Mouse (Mus musculus): ENCODE measurements around the gene Olfr1340. TPM values are rescaled to one million over a fixed set of nuclear protein-coding genes. Genes with fewer than 3 reads are reported as not detected.

Gene Olfr1340
- total RNA-seq, 1 experiment, result not detected

DNA sequence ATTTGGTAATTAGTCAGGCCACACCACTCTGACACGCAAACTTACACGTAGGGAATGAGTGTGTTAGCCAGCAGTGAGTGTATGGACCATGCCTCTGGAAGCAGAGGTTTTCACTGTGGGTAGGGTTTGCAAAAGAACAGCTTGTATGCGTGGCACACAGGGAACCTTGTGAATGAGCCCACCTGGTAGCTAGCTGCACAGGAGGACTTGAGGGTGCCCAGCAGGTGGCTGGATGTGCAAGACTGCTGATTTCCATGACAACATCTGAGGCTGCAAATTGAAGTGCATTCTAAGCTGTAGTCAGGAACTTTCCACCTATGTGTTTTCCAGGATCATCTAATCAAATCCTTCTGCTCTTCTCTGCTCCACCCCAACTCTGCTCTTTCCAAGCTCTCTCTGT, 19.6 kb downstream of the Olfr1340 start:
- no peak overlapping the region for H3K27ac ChIP-seq (ENCODE audit: insufficient read depth, low read depth, low read length, poor library complexity, severe bottlenecking)
- no peak overlapping the region for H3K4me3 ChIP-seq (ENCODE audit: insufficient read depth in 1 of 2, low read depth in 1 of 2, low read length in 2 of 2, poor library complexity in 1 of 2, severe bottlenecking in 1 of 2)
- in situ Hi-C loops (cut with MboI; ENCODE audit: low sequenced_read_pairs in 2 of 2, unreplicated experiment in 2 of 2), result no loop called here
- peaks cover 5 to 18% of the 10 kb centered on the region in 2 experiments for H3K4me1 ChIP-seq (ENCODE audit: control insufficient read depth in 2 of 2, insufficient read depth in 2 of 2, low read length in 2 of 2, poor library complexity in 1 of 2)
- H3K9ac ChIP-seq (ENCODE audit: insufficient read depth, low read depth, low read length, poor library complexity, severe bottlenecking), result no peak overlapping the region
- no peak for DNase-seq (ENCODE audit: low read depth, low spot score)
- TF ChIP-seq ZNF384 (IDR thresholded peaks at IDR 0.05; ENCODE audit: low read depth, low read length), result no peak
- no peak for TF ChIP-seq ZC3H11A (IDR thresholded peaks at IDR 0.05; ENCODE audit: borderline replicate concordance, low read depth, low read length)
- no peaks in the 10 kb centered on the region for H3K9me3 ChIP-seq (ENCODE audit: control insufficient read depth, insufficient read depth, low read depth, low read length)
- no peaks in the 10 kb centered on the region for H3K36me3 ChIP-seq (ENCODE audit: control insufficient read depth, insufficient read depth, low read length, poor library complexity, severe bottlenecking)

DNA sequence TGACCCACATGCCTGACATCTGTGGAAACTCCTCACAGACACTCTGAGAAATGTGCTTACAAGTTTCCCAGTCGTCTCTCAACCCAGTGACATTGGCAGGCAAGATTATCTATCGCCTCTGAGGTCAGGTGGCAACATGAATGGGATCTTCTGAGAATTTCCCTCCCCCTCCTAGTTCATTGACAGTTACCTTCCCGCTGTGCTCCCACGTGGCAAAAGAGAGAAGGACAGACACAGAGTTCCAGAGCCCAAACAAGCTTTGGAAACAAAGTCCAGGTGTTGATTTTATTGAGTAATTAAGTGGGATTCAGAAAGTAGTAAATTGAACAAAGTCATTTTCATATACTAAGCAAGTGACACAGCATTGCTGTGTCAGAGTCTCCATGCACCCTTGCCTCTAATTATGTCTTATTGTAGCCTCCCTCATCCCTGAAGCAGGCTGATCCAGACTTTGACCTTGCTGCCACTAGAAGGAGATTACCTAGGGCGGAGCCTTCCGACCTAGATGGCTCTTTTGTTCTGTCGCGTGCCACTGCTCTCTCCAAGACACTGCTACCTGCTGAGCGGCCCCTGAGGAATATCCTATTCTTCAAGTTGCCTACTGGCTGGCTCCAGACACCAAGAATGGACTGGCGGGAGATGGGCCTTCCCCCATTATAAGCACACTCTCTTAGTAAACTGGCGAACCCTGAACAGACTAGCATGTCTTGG, 21.2 kb downstream of the Olfr1340 start:
- in situ Hi-C loops (cut with MboI; ENCODE audit: low sequenced_read_pairs in 2 of 2, unreplicated experiment in 2 of 2), result no loop called here
- TF ChIP-seq MAFK (IDR thresholded peaks at IDR 0.05; ENCODE audit: insufficient read depth, low read depth, low read length) (peak; percentile 55; the same call in 1 of the 2 replicates), ZC3H11A (IDR thresholded peaks at IDR 0.05; ENCODE audit: borderline replicate concordance, low read depth, low read length) (no peak)

DNA sequence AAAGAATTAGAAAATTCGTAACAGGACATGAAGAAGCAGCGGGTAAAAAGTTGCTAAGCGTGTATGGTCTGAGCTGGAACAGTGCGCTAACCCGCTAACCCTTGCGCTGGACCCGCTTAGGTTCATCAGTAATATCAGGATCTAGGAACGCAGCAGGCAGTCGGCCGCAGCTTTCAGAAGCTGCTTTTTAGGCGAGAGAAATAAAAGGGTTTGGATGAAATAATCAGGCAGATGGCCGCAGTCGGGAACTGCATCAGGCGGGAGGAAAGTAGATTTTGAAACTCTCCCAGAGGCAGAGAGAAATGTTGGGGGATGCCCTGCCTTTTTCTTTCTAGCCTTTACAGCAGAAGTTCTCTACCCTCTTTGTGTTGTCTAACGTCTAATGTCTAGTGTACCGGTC, 21.9 kb downstream of the Olfr1340 start:
- Histone ChIP-seq H3K9me3 (ENCODE audit: control insufficient read depth, insufficient read depth, low read depth, low read length) (no peaks in the 10 kb centered on the region), H3K4me1 (ENCODE audit: control insufficient read depth in 2 of 2, insufficient read depth in 2 of 2, low read length in 2 of 2, poor library complexity in 1 of 2) (peaks cover 5 to 18% of the 10 kb centered on the region in 2 experiments), H3K9ac (ENCODE audit: insufficient read depth, low read depth, low read length, poor library complexity, severe bottlenecking) (peak overlapping the region; percentile 78), H3K27ac (ENCODE audit: insufficient read depth, low read depth, low read length, poor library complexity, severe bottlenecking) (peak overlapping the region; percentile 85), H3K36me3 (ENCODE audit: control insufficient read depth, insufficient read depth, low read length, poor library complexity, severe bottlenecking) (no peaks in the 10 kb centered on the region), H3K4me3 (ENCODE audit: insufficient read depth in 1 of 2, low read depth in 1 of 2, low read length in 2 of 2, poor library complexity in 1 of 2, severe bottlenecking in 1 of 2) (peak overlapping the region; percentile 40 to 65)
- TF ChIP-seq CHD2 (IDR thresholded peaks at IDR 0.05; ENCODE audit: low read depth, low read length) (no peak), ZNF384 (IDR thresholded peaks at IDR 0.05; ENCODE audit: low read depth, low read length) (no peak)
- no peak for DNase-seq (ENCODE audit: low read depth, low spot score)
- in situ Hi-C loops (cut with MboI; ENCODE audit: low sequenced_read_pairs in 2 of 2, unreplicated experiment in 2 of 2), result no loop called here

More for the DNA sequence above, 21.2 kb downstream of the Olfr1340 start:
- Histone ChIP-seq H3K27ac (ENCODE audit: insufficient read depth, low read depth, low read length, poor library complexity, severe bottlenecking) (peak overlapping the region; percentile 85), H3K36me3 (ENCODE audit: control insufficient read depth, insufficient read depth, low read length, poor library complexity, severe bottlenecking) (no peaks in the 10 kb centered on the region), H3K9me3 (ENCODE audit: control insufficient read depth, insufficient read depth, low read depth, low read length) (no peaks in the 10 kb centered on the region), H3K9ac (ENCODE audit: insufficient read depth, low read depth, low read length, poor library complexity, severe bottlenecking) (peak overlapping the region; percentile 78; the same call in 1 of the 2 replicates), H3K4me3 (ENCODE audit: insufficient read depth in 1 of 2, low read depth in 1 of 2, low read length in 2 of 2, poor library complexity in 1 of 2, severe bottlenecking in 1 of 2) (peak overlapping the region; percentile 40 to 65), H3K4me1 (ENCODE audit: control insufficient read depth in 2 of 2, insufficient read depth in 2 of 2, low read length in 2 of 2, poor library complexity in 1 of 2) (peaks cover 5 to 18% of the 10 kb centered on the region in 2 experiments)
- peak; percentile 90 for DNase-seq (ENCODE audit: low read depth, low spot score)

DNA sequence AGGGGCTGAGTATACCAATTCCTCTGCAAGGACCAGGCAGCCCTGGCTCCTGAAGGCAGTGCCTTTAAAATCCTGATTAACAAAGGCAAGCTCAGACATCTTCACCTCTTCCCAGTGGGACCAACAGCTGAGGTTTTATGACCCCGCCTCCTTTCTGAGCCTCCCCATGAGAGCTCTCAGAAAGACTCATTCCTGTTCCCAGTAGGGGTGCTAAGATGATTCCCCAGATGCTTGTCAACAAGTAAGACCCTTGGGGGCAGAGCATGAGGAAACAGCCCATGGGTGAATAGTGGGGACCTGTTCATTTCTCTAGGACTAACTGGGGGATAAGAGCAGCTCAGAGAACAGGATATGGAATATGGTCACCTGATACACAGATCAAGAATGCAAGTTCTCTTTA, 38.7 kb downstream of the Olfr1340 start, which contains the start of gene Olfr1338:
Gene Olfr1338 (minus strand): TSS at position 101 of the 400 bp plus-strand sequence.
- H3K27ac ChIP-seq (ENCODE audit: insufficient read depth, low read depth, low read length, poor library complexity, severe bottlenecking), result no peak within 1 kb of the TSS
- TF ChIP-seq MAFK (IDR thresholded peaks at IDR 0.05; ENCODE audit: insufficient read depth, low read depth, low read length), result no peak
- TF ChIP-seq ZNF384 (IDR thresholded peaks at IDR 0.05; ENCODE audit: low read depth, low read length), result no peak
- no peak for TF ChIP-seq ZC3H11A (IDR thresholded peaks at IDR 0.05; ENCODE audit: borderline replicate concordance, low read depth, low read length)
- TF ChIP-seq CHD2 (IDR thresholded peaks at IDR 0.05; ENCODE audit: low read depth, low read length), result no peak
- no peak for TF ChIP-seq HCFC1 (IDR thresholded peaks at IDR 0.05; ENCODE audit: borderline replicate concordance, insufficient read depth, low read length)
- H3K9ac ChIP-seq (ENCODE audit: insufficient read depth, low read depth, low read length, poor library complexity, severe bottlenecking), result no peak within 1 kb of the TSS
- no peaks in the 10 kb centered on the region for H3K36me3 ChIP-seq (ENCODE audit: control insufficient read depth, insufficient read depth, low read length, poor library complexity, severe bottlenecking)
- no peak for DNase-seq (ENCODE audit: low read depth, low spot score)
- no peak within 1 kb of the TSS for H3K4me3 ChIP-seq (ENCODE audit: insufficient read depth in 1 of 2, low read depth in 1 of 2, low read length in 2 of 2, poor library complexity in 1 of 2, severe bottlenecking in 1 of 2)
- no peaks in the 10 kb centered on the region; the same call in 1 of the 2 replicates for H3K9me3 ChIP-seq (ENCODE audit: control insufficient read depth, insufficient read depth, low read depth, low read length)
- in situ Hi-C loops (cut with MboI; ENCODE audit: low sequenced_read_pairs in 2 of 2, unreplicated experiment in 2 of 2), result no loop called here
- no peaks in the 10 kb centered on the region for H3K4me1 ChIP-seq (ENCODE audit: control insufficient read depth in 2 of 2, insufficient read depth in 2 of 2, low read length in 2 of 2, poor library complexity in 1 of 2)

Other genes starting within 250 kb of the Olfr1340 start
- gene Tie1, start 230.1 kb upstream of the Olfr1340 start, total RNA-seq (2012; rRNA removed), result 1.0 and 1.3 TPM in 2 replicates
- gene 2610528J11Rik, start 193.1 kb upstream of the Olfr1340 start, total RNA-seq (2012; rRNA removed), result 3.2 and 8.8 TPM in 2 replicates
- 12.0 and 19.1 TPM in 2 replicates for gene Tmem125, start 176.1 kb upstream of the Olfr1340 start, total RNA-seq (2012; rRNA removed)
- gene Cfap57, start 99.4 kb upstream of the Olfr1340 start, total RNA-seq (2012; rRNA removed), result 0.16 and 0.18 TPM in 2 replicates
- gene Ebna1bp2, start 99.3 kb upstream of the Olfr1340 start, total RNA-seq (2012; rRNA removed), result 165 and 182 TPM in 2 replicates
- gene Olfr62, start 61.2 kb upstream of the Olfr1340 start, total RNA-seq (2012; rRNA removed), result not detected in 2 replicates
- not detected in 2 replicates for gene Olfr1342, start 27.4 kb upstream of the Olfr1340 start, total RNA-seq (2012; rRNA removed)
- gene Olfr1341, start 16.6 kb upstream of the Olfr1340 start, total RNA-seq (2012; rRNA removed), result 0.04 TPM in 1 of 2 replicates, not detected in the other
- gene Olfr1339, start 12.0 kb downstream of the Olfr1340 start, total RNA-seq (2012; rRNA removed), result not detected in 2 replicates
- not detected in 2 replicates for gene Olfr1338, start 38.6 kb downstream of the Olfr1340 start, total RNA-seq (2012; rRNA removed)
- gene Olfr1337, start 62.4 kb downstream of the Olfr1340 start, total RNA-seq (2012; rRNA removed), result not detected in 2 replicates
- gene Olfr1335, start 89.8 kb downstream of the Olfr1340 start, total RNA-seq (2012; rRNA removed), result not detected in 2 replicates
- not detected in 2 replicates for gene Olfr1333, start 116.1 kb downstream of the Olfr1340 start, total RNA-seq (2012; rRNA removed)
- not detected in 2 replicates for gene Olfr1331, start 144.5 kb downstream of the Olfr1340 start, total RNA-seq (2012; rRNA removed)
- gene Olfr1330, start 168.5 kb downstream of the Olfr1340 start, total RNA-seq (2012; rRNA removed), result not detected in 2 replicates
- gene Olfr1329, start 197.3 kb downstream of the Olfr1340 start, total RNA-seq (2012; rRNA removed), result not detected in 2 replicates
- 0.11 TPM in 1 of 2 replicates, not detected in the other for gene Olfr1328, start 218.5 kb downstream of the Olfr1340 start, total RNA-seq (2012; rRNA removed)
- not detected in 2 replicates for gene Lao1, start 241.4 kb downstream of the Olfr1340 start, total RNA-seq (2012; rRNA removed)

All from ES-E14 (cell line).